Mouse (Mus musculus): ENCODE results near the gene Ctnnd2.

DNA sequence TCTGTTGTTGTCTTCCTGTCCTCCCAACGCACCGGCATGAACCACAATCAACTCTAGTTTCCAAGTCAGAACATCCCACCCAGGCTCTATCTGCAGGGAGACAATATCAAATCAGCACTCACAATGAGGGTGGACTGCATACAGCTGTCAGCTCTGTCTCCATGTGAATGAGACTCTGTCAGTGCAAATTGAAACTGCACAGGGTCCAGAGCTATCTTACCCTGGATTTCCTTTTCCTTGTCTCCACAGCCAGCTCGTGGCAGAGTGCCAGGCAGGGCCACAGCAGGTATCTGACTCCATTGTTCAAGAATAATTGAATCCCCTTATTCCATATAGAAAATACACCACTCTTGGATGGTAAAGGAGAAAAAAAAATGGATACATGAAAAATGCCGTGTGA, 343.0 kb downstream of the Ctnnd2 start:
- no peak for TF ChIP-seq POLR2AphosphoS2 (IDR thresholded peaks at IDR 0.05; ENCODE audit: insufficient read length, low read depth)
- TF ChIP-seq E2F4 (IDR thresholded peaks at IDR 0.05; ENCODE audit: insufficient read depth), result no peak
- TF ChIP-seq POLR2A (IDR thresholded peaks at IDR 0.05; ENCODE audit: insufficient read length, low read depth), result no peak
- no peak for TF ChIP-seq TCF3 (IDR thresholded peaks at IDR 0.05; ENCODE audit: insufficient read length, low read depth)
- TF ChIP-seq TCF12 (IDR thresholded peaks at IDR 0.05; ENCODE audit: insufficient read depth, poor library complexity, severe bottlenecking), result no peak
- TF ChIP-seq USF1 (IDR thresholded peaks at IDR 0.05; ENCODE audit: low read depth), result no peak
- TF ChIP-seq MYOG (IDR thresholded peaks at IDR 0.05; ENCODE audit: control insufficient read depth in 1 of 3, insufficient read depth in 1 of 3, insufficient read length in 2 of 3, low read depth in 2 of 3), result no peak
- TF ChIP-seq MYOD1 (IDR thresholded peaks at IDR 0.05; ENCODE audit: control insufficient read depth in 1 of 3, insufficient read length in 2 of 3, low read depth in 2 of 3), result no peak
- no peak for TF ChIP-seq SRF (IDR thresholded peaks at IDR 0.05; ENCODE audit: control insufficient read depth, insufficient read length, low read depth)
- no peak for TF ChIP-seq MAX (IDR thresholded peaks at IDR 0.05; ENCODE audit: low read depth)
- TF ChIP-seq CEBPB (IDR thresholded peaks at IDR 0.05; ENCODE audit: insufficient read depth, poor library complexity, severe bottlenecking), result no peak
- no peak for TF ChIP-seq REST (IDR thresholded peaks at IDR 0.05; ENCODE audit: insufficient read depth, insufficient read length)
